Mouse (Mus musculus) c-Kit-positive CD71-positive TER-119-positive erythroid progenitor cells, embryonic 14.5 days (primary cell): ENCODE data around the gene Slc22a23.

Source experiments
- DNase-seq: peaks from one replicate; pipeline ENCODE4 v3.0.0-alpha.2; 2013; ENCODE audit warnings: low spot score

The Slc22a23 gene

DNA sequence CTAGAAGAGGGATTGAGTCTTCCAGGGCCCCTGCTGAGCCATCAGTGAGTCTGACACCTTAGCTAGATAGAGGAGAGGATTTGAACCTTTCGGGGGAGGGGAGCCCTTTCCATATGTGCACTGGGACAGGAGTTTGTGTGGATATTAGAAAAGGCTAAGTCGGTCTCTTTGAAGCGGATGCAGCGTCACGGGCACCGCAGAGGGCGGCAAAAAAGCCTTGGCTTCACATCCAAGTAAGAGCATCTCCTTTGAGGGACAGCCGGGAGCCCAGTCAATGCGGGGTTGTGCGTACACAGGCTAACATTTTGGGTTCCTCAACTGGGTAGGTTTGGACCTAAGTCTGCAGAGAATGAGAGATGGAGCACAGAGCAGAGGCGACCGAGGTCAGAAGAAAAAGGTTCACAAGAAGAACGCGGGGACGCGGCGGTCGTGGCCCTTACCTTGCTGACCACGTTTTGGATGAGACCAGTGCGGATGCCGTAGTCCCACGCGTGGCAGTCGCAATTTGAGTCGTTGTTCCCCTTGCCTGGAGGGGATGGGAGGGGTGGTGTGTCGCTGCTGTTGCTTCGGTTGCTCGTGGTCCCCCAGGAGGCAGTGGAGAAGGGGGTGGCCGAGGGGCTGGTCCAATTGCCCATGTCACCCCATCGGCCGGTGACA, 1.1 kb downstream of the Slc22a23 start:
- DNase-seq, result no peak

DNA sequence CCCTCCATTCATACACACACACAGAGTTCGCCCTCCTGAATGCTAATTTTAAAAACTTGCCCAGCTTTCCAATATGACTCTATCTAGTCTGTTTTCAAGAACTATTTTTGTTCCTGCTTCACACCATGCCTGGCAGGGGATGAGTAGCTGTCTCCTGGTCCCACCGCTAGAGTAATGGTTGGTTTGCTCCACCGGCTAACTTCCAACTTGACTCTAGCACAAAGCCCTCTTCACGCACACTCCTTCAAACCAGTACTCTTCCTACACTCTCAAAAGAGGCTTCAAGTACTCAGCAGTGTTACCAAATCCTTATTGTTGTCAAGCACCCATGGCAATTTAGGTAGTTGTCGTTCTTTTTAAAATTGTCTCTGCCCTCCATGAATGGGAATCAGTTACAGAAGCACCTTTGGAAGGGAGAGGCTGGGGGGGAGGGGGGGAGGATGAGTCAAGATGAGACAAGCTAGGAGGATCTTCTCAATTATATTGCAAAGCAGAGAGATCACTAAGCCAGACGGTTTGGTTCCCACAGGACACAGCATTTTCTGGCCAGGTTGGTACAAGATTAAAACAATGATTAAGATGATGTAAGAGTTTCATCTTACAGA, 2.6 kb downstream of the Slc22a23 start:
- no peak for DNase-seq

DNA sequence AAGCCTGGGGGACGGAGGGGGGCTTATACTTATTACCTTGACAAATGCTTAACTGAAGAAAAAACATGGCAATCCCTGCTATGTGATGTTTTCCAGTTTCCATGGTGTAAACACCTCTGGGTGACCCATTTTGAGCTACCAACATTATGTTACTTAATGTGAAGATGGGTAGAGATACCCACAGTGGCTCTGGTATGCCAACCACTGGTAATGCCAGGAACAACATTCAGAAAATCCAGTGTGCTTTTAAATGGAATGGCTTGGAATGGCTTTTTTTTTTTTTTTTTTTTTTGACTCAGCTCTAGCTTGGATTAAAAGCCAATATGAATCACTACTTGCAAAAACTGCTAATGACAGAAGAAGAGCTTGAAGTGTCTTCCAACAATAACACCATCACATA, 8.1 kb downstream of the Slc22a23 start:
- no peak for DNase-seq

DNA sequence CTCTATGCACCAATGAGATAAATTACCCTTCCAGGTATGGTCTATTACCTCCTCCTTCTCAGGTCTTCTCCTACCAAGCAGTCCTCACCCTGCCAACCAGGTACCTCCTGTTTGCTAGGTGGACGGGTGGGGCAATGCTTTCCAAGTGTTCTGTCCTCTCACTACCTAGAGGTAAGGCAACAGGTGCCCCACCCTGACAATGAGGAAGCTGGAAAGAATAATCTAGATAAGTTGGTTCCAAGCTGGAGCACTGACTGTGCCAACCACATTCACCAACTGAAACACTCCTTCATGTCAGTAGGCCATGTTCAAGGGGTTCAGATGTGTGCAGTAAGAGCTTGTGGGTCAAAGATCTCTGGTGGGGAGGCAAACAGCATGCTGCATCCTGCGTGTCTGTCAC, 10.1 kb downstream of the Slc22a23 start:
- DNase-seq, result no peak

DNA sequence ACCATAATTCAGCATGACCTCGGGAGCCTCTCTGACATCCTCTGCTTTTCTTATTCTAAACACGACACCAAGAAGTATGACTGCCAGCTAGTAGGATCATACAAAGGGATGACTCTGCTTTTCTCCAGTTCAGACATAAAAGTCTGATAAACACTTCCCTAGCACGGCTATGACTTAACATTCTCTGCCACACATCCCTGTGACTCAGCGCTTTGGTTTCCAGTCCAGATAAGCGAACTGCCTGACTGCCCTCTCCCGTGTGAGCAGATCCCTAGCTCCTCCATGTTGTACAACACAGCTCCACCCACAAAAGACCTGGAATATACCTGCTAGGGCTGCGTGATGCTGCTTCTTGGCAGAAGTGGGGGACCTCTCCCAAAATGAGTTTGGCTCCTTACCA, 12.2 kb downstream of the Slc22a23 start:
- DNase-seq, result peak; percentile 95

DNA sequence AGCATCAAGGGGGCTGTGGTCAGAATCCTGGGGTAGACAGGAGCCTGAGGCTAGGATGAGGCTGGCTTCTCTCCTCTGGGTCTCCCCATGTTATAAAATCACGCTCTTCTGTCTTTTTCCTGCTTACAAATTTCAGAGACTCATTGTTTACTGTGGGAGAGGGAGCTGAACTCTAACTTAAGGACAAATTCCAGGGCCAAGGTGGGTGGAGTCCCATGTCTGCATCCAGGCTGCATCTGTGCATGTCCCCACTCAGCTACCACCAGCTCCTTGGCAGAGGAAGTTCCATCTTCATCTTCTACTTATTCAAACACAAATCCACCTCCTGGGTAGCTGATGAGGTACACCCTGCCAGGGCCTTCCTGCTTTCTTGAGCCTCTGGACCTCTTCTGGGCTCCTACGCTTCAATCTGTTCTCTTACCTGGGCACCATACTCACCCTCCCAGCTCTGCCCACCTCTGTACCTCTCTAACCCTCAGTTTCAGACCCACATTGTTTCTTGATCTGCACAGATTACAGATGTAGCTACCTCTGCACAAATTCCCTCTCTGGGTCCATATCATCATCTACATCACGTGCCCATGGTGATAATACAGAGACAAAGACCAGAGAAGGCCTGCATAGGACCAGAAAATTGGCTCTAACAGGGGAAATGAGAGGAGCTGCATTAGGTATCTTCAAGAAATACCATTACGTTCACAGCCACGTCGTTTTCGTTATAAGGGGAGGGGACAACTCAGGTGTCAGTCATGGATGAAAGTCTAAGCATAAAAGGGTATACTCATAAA, 13.4 kb downstream of the Slc22a23 start:
- DNase-seq, result no peak

DNA sequence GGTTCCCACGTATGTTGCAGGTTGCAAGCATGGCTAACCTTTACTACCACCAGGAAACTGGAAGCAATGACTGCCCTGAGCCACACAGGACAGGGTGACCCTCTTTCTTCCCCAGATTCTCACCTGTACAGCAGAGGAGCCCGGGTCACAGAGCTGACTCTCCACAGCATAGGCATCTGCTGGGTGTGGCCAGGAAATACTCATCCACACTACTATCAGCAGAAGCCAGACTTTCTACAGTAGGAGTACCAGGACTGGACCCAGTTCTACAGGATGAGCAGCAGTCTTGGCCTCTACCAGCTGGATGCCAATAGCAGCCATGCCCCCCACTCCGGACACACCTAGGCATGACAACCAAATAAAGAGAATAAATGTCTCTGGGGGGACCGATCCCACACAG, 15.4 kb downstream of the Slc22a23 start:
- peak; percentile 75 for DNase-seq

DNA sequence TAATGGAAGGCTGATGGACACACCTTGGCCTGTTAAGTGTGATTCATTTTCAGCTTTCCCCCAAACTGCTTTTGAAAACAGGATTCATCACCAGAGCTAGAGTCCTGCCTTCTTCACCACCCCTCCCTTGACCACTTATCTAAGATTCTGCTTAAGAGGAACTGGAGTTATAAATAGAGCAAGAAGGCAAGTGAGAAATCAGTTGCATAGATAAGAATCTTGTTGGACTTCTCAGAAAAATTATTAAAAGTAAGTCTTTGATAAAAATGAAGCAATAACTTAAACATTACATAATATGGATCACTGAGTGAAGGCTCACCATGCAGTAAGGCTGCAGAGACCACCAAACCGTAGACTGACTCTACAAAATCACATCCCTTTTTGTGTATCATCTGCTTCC, 18.0 kb downstream of the Slc22a23 start:
- DNase-seq, result no peak

DNA sequence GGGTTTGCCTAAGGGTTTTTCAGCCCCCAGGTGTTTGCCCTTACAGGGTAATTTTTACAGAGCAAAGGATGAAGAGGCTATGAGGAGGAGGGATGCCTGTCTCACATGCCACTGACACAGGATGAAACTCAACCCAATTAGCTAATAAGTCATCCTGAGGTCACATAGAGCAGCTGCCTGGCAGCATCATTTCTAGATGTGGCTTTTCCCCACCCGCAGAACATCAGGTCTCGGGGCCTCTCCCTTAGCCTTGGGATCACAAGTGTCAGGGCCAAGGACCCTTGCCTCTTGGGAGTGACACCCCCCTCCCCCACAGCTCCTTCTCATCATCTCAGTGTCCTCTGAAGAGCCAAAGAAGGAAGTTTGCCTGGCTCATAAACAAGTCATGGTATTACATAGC, 21.6 kb downstream of the Slc22a23 start:
- no peak for DNase-seq

DNA sequence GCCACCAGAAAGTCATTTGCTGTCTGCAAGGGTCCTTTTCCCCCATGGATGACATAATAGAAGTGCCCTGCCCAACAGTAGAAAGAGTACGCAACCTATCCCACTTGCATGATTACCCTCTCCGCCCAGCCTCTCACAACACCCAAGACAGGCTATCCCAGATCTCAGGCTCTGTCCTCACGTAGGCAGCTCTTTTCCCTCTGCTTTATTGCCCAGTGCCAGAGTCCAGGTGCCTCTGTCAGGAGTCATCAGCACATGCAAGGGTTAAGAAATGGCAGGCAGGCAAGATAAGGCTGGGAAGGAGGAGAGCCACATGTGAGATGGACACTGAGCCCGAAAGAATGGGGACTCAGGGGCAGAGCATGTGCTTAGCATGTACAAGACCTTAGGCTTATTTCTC, 24.5 kb downstream of the Slc22a23 start:
- no peak for DNase-seq

DNA sequence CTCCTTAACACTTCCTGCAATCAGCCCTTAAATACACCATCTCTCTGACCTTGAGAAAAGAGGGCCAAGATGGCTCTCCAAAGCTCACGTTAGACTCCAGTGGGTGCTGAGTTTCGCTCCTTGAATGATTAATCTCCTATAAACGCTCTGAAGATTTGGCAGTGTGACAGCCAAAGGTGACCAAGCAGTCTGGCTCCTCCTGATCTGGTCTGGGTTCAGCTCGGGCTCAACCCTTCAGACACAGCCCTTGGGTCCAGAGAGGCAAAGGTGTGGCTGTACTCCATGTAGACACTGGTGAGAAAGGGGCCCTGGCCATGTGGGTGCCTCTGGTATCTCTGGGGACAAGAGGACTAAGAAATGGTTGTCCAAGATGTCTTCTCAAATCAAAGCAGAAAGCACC, 27.9 kb downstream of the Slc22a23 start:
- DNase-seq, result no peak

DNA sequence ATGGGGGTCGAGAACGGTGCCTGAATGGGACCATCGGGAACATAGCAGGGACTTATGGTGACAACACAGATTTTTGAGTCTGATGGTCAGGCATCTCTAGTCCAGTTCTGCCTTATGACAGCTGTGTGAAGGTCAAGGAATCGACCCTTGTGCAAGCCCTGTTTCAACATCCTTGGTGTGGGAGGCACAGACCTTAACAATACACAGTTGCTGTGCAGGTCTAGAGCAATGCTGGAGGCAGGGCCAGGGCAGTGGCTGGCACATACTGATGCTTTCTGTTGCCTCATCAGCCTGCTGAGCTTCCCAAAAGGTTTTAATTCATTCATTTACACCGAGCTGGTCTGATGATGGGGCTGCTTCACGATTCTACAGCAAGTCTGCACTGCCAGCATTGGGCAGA, 28.5 kb downstream of the Slc22a23 start:
- no peak for DNase-seq

DNA sequence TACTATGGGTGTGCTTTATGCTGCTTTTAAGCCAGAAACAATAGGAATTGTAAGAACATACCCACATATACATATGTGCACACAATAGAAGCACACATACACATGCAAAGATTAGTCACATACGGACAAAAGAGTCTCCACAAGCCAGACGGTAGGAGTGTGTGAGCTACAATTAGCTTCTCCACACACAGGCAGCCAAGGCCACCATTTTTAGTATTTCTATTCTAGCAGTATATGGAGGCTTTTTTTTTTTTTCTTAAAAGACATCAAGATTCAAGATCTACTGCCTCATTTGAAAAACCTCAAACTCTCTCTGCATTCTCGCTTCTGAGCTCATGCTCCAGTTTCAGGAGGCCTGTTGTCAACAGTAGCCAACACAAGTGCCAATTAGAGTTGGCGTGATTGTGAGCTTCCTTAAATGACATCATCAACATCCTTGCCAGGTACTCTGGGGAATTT, 31.9 kb downstream of the Slc22a23 start:
- DNase-seq, result no peak

DNA sequence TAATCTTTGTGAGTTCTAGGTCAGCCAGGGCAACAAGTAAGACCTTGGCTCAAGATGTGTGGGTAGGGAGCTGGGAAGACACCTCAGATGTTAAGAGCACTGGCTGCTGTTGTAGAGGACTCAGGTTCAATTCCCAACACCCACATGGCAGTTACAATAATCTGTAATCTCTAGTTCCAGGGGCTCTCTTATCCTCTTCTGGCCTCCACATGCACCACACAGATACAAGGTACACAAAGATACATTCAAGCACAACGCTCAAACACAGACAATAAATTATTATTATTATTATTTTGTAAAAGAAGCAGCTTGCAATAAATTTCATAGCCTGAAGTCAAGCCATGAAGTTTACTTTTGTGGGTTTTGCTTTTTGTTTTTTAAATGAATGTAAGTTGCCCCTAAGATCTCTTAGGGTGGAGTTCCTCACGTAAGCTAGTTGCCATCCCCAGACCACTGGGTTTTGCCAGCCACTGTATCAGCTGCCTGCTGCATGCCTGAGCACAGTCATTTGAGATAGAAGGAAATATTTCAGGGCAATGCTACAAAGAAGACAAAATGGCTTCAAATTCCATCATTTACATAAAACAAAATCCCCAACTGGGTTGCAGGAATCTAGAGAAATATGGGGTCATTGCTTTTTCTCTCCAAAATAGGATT, 32.5 kb downstream of the Slc22a23 start:
- peak; percentile 82 for DNase-seq

DNA sequence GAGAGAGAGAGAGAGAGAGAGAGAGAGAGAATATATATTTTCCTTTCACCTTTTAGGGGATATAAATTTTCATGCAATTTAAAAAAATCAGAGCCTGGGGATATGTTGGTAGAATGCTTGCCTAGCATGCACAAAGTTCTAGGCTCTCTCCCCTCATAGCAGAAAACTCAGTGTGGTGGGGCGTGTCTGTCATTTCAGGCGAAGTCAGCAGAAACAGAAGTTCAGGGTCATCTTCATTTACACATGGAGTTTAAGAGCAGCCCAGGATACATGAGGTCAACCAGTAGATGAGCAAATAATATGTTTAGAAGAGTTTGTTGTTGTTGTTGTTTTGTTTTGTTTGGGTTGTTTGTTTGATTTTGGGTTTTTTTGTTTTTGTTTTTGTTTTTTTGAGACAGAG, 33.4 kb downstream of the Slc22a23 start:
- no peak for DNase-seq

DNA sequence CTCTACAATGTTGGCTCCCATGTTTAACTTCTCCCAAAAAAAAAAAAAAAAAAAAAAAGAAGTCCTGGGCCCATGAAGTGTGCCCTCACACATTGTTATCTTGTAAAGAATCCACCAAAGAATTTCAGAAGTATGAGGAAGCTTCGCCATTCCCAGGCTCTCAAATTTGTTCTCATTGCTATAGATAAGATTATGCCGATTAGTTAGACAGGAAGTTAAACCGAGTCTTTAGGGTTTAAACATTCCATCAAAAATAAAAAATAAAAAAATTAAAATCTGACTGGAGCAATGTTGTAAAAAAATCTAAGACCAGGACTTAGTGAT, 36.4 kb downstream of the Slc22a23 start:
- DNase-seq, result no peak

DNA sequence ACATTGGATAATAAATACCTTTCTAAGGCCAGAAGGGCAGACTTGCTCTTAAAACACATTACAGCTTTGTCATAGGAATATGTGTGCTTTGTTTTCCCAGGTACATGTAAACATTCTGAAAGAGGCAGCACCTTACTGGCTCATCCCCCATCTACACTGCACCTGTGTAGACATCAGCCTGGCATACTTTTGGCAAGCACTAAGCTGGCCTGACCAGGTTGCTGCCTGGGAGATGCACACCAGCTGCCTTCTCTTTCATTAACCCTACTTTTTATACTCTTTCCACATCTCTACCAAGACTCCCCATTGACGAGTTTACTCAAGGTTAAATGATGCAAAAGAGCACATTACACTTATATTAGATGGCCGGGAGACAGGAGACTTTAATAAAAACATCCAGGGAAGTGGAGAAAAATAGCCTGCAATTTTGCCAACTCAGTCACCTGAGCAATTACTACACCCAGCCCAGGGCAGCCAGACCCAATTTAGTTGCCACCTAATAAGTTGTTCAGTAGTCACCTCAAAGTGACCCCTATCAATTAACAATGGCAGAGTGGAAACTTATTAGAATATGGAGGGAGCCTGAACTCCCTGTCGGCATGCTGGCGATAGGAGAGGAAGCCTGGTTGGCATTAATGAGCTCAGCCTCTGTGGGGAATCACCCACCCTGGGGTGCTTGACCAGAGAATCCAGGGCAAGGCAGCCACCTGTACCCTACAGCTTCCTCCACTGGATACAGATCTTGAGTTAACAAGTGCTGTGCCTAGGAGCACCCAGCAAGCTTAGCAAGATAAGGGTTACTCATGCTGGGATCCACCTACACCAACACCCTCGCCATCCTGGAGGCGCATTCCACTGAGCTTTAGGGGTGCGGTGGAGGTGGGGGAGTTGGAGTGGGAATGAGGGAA, 37.0 kb downstream of the Slc22a23 start:
- DNase-seq, result no peak

DNA sequence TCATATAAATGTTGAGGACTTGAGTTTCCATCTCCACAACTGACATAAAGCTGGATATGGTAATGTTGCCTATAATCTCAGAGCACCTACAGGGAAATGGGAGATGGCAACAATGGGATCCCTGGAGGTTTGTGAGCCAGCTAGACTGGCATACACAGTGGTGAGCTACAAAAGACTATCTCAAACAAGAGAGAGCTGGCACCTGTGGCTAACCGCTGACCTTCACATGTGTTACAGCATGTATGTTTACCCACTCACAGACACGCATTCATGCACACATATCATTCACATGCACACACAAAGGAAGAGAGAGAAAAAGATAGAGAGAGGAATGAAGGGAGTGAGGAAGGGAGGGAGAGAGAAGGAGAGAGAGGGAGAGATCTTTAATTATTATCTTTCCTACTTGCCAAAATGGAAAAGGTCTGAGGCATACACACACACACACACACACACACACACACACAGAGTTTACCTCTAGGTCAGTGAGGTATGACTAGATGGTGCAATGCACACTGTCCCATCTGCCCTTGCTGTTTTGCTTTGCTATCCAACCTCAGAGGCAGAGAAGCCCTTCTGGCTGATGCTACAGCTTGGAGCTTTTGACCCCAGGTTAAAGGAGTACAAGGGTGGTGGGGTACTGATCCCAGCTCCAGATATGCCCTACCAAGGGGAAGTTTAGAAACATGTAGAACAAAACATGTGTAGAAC, 38.9 kb downstream of the Slc22a23 start:
- DNase-seq, result no peak

DNA sequence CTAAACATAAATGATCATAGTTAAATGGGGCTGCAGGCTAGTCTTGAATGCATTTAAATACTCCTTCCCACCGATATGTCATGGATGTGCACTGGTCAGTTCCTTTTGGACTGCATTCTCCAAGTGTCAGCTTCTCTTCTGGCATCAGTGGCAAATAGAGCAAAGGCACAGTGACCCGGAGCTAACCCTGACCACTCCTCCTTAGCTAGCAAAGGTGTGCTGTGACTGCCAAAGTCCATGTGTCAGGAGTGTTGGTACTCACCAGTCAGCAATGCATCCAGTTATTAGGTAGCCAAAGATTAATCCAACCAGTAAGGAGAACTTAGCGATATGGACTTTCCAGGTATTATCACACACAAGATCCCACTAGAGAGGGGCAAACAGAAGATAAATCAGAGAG, 40.1 kb downstream of the Slc22a23 start:
- no peak for DNase-seq

DNA sequence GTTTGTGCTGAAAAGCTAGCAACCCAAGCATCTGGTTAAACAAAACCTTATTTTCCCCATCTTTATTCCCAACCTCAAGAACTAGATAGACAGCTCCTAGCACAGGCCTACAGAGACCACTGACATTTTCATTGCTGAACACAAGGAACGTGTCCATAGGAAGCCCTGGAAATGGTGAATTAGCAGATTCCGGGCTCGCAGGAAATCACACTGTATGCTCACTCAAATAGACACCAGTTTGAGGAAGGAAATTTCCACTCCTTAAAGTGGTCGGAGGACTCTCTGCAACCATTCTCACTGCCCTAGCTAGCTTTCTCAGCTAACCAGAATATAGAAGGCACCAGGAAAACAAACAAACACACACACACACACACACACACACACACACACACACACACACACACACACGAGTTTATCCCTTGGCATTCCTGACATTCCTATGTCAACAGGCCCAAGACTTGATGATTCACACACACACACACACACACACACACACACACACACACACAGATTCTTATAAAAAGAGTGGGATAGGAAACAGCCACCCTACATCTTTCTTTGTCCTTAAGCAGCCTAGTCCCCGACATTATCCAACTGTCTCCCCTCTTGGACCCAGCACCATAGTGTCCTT, 41.5 kb downstream of the Slc22a23 start:
- no peak for DNase-seq

DNA sequence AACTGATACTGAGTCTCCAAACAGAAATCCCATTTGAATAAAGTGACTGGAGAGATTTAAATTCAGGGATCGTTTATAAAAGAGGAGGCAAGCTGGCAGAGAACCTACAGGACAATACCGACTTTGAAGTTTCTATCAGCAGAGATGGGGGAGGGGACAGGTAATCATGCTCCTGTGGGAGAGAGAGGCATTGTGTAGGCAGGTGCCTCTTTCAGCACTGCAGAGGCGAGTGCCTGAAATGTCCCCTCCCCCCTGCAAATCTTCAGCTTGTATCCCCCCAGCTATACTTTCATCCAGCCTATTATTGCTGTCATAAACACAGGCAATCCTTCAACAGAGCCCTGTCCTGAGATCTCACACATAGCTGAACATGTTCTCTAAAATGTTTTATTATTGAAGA, 43.4 kb downstream of the Slc22a23 start:
- no peak for DNase-seq
